Mouse (Mus musculus) kidney, adult 2 months (tissue): ENCODE measurements around the gene Hdac4.

Experiments used
- CTCF ChIP-seq: fragments of 200-500 bp; conservative IDR thresholded peaks from 2 replicates; pipeline ENCODE4 v1.5.1; 2011; ENCODE audit warnings: low read depth, mild to moderate bottlenecking, control low read depth, low read length, moderate library complexity, mixed read lengths; ENCODE audit not compliant: insufficient read depth, insufficient read length
- POLR2A ChIP-seq: fragments of 200-500 bp; IDR thresholded peaks from one replicate; pipeline ENCODE4 v1.6.1; 2011; ENCODE audit warnings: low read depth, low read length, control low read depth

DNA sequence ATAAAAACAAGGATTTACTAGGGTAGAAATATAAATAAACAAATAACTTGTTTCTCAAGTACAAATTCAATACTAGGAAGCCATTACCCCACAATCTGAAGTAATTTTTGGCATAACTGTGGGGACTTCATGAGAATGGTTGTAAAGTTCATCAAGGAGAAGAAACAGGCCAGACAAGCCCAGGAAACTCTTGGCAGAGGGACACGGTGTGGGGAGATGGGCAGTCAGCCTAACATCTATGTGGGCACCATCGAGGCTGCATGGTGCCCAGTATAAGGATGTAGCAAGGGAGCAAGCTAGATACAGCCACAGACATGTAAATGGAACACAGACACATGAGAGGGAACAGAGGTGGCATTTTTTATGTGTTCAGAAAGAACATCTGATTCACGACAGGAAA, 171.6 kb downstream of the Hdac4 start:
- TF ChIP-seq CTCF (no peak), POLR2A (no peak)
